Mouse (Mus musculus) gastrocnemius, adult 2 months (tissue): ENCODE results near the gene Mrc2. TPM values are rescaled to one million over a fixed set of nuclear protein-coding genes. Genes with fewer than 3 reads are reported as not detected.

Experiments
- DNase-seq: peaks from one replicate; pipeline ENCODE4 v3.0.0; 2022
- H3K27ac ChIP-seq: fragments of 200-600 bp; 2 replicates; pipeline ENCODE4 v1.8.1; 2022; ENCODE audit warnings: mild to moderate bottlenecking
- H3K4me3 ChIP-seq: fragments of 200-600 bp; 2 replicates; pipeline ENCODE4 v1.8.1; 2022; ENCODE audit warnings: mild to moderate bottlenecking, moderate library complexity
- CTCF ChIP-seq: fragments of 200-600 bp; IDR thresholded peaks from 2 replicates; pipeline ENCODE4 v1.8.1; 2022; ENCODE audit warnings: antibody characterized with exemption, mild to moderate bottlenecking, moderate library complexity
- intact Hi-C: fragments of 180-260 bp; cut with DNase I; formaldehyde crosslinking; loops from one replicate; pipeline ENCODE4 v1.15.1; 2025
- total RNA-seq, 2 experiments: library from RNA; stranded (reverse); gene quantifications; 2 replicates each; pipeline ENCODE4 v1.2.3; 2021

Gene Mrc2
- total RNA-seq, 2 experiments from 2014 or later, result 5.9 to 17.6 TPM

- intact Hi-C loops, result loop anchor here (5.0 kb wide), 1 partner anchor 50 kb away; no protein-coding TSS in a partner anchor
- peak overlapping the region; percentile 80 for H3K27ac ChIP-seq
- peak overlapping the region; percentile 21 for H3K4me3 ChIP-seq
- DNase-seq, result no peak
- no peak for TF ChIP-seq CTCF
Measured at GRCm38 (mm10) chr11:105281763-105282459, 10.5 kb upstream of the Mrc2 start.

GRCm38 (mm10) chr11:105282460-105282859 lies 10.0 kb upstream of the Mrc2 start:
- Histone ChIP-seq H3K27ac (peak overlapping the region; percentile 80), H3K4me3 (peak overlapping the region; percentile 30)
- intact Hi-C loops, result loop anchor here (5.0 kb wide), 1 partner anchor 50 kb away; no protein-coding TSS in a partner anchor
- peak; percentile 86 for DNase-seq
- TF ChIP-seq CTCF, result no peak

GRCm38 (mm10) chr11:105283016-105283415 lies 9.4 kb upstream of the Mrc2 start:
- intact Hi-C loops, result loop anchor here (5.0 kb wide), 1 partner anchor 49 kb away; no protein-coding TSS in a partner anchor
- Histone ChIP-seq H3K27ac (peak overlapping the region; percentile 78), H3K4me3 (peak overlapping the region; percentile 30)
- DNase-seq, result no peak
- no peak for TF ChIP-seq CTCF

GRCm38 (mm10) chr11:105285720-105286119 lies 6.7 kb upstream of the Mrc2 start:
- H3K27ac ChIP-seq, result peak overlapping the region; percentile 58
- peak; percentile 58 for DNase-seq
- no peak for TF ChIP-seq CTCF
- intact Hi-C loops, result no loop called here
- H3K4me3 ChIP-seq, result peak overlapping the region; percentile 13; the same call in 1 of the 2 replicates

GRCm38 (mm10) chr11:105289403-105289802 lies 3.0 kb upstream of the Mrc2 start:
- peak; percentile 45 for DNase-seq
- TF ChIP-seq CTCF, result no peak
- no peak overlapping the region for H3K27ac ChIP-seq
- no peak overlapping the region for H3K4me3 ChIP-seq
- intact Hi-C loops, result no loop called here

- intact Hi-C loops, result no loop called here
- DNase-seq, result peak; percentile 62
Measured at GRCm38 (mm10) chr11:105291681-105292123, 741 bp upstream of the Mrc2 start.

GRCm38 (mm10) chr11:105293101-105293581 lies 698 bp downstream of the Mrc2 start:
- intact Hi-C loops, result no loop called here
- peak; percentile 85 for DNase-seq
- Histone ChIP-seq H3K4me3 (peak overlapping the region; percentile 79), H3K27ac (peak overlapping the region; percentile 75)
- TF ChIP-seq CTCF, result no peak

More at GRCm38 (mm10) chr11:105291681-105292123, 741 bp upstream of the Mrc2 start:
- no peak for TF ChIP-seq CTCF
- H3K4me3 ChIP-seq, result peak overlapping the region; percentile 79
- peak overlapping the region; percentile 90 for H3K27ac ChIP-seq

- peak; percentile 52 for DNase-seq
- TF ChIP-seq CTCF, result no peak
- intact Hi-C loops, result no loop called here
- Histone ChIP-seq H3K27ac (peak overlapping the region; percentile 75), H3K4me3 (peak overlapping the region; percentile 79)
Measured at GRCm38 (mm10) chr11:105293901-105294494, 1.6 kb downstream of the Mrc2 start.

- TF ChIP-seq CTCF, result no peak
- intact Hi-C loops, result no loop called here
- no peak for DNase-seq
- Histone ChIP-seq H3K27ac (no peak overlapping the region), H3K4me3 (no peak overlapping the region)
Measured at GRCm38 (mm10) chr11:105296084-105296483, 3.6 kb downstream of the Mrc2 start.

GRCm38 (mm10) chr11:105310197-105310596 lies 17.8 kb downstream of the Mrc2 start:
- H3K27ac ChIP-seq, result no peak overlapping the region
- intact Hi-C loops, result no loop called here

GRCm38 (mm10) chr11:105311291-105311975 lies 19.0 kb downstream of the Mrc2 start:
- DNase-seq, result peak; percentile 72
- peak overlapping the region; percentile 58 for H3K4me3 ChIP-seq
- intact Hi-C loops, result no loop called here
- TF ChIP-seq CTCF, result no peak
- H3K27ac ChIP-seq, result peak overlapping the region; percentile 82

More at GRCm38 (mm10) chr11:105310197-105310596, 17.8 kb downstream of the Mrc2 start:
- no peak for DNase-seq
- H3K4me3 ChIP-seq, result no peak overlapping the region
- TF ChIP-seq CTCF, result no peak

GRCm38 (mm10) chr11:105312311-105312942 lies 20.0 kb downstream of the Mrc2 start:
- peak; percentile 61 for DNase-seq
- TF ChIP-seq CTCF, result no peak
- H3K4me3 ChIP-seq, result 0 out of 2 replicates have a peak overlapping the region, but pooled peaks have one; percentile 5
- intact Hi-C loops, result no loop called here
- H3K27ac ChIP-seq, result peak overlapping the region; percentile 82
